Mouse (Mus musculus) neural tube, embryonic 11.5 days (tissue): ENCODE results near the gene Igflr1. TPM values are rescaled to one million over a fixed set of nuclear protein-coding genes. Genes with fewer than 3 reads are reported as not detected.

Source experiments
- ATAC-seq: fragments of 200-750 bp; cut with Nextera tagmentation; 2 replicates; pipeline ENCODE4 v1.8.0; 2017; ENCODE audit warnings: moderate number of reproducible peaks, mild to moderate bottlenecking, moderate TSS enrichment, moderate library complexity; ENCODE audit not compliant: insufficient read depth, low FRiP score, low TSS enrichment
- DNase-seq: peaks from one replicate; pipeline ENCODE4 v3.0.0-alpha.2; 2015; ENCODE audit warnings: low spot score
- H3K27ac ChIP-seq: fragments of 300-500 bp; sonication (generic); 2 replicates; pipeline ENCODE4 v1.5.1; 2014; ENCODE audit warnings: low read depth, mild to moderate bottlenecking, low read length
- H3K27me3 ChIP-seq: fragments of 300-500 bp; sonication (generic); 2 replicates; pipeline ENCODE4 v1.6.1; 2014; ENCODE audit warnings: mild to moderate bottlenecking, low read length, mixed read lengths; ENCODE audit not compliant: control insufficient read depth, insufficient read depth
- H3K36me3 ChIP-seq: fragments of 300-500 bp; sonication (generic); 2 replicates; pipeline ENCODE4 v1.6.1; 2014; ENCODE audit warnings: mild to moderate bottlenecking, low read length, moderate library complexity, mixed read lengths; ENCODE audit not compliant: control insufficient read depth, insufficient read depth
- H3K4me1 ChIP-seq: fragments of 300-500 bp; sonication (generic); 2 replicates; pipeline ENCODE4 v1.6.1; 2014; ENCODE audit warnings: low read length, mixed read lengths; ENCODE audit not compliant: control insufficient read depth, insufficient read depth
- H3K4me2 ChIP-seq: fragments of 300-500 bp; sonication (generic); 2 replicates; pipeline ENCODE4 v1.6.1; 2014; ENCODE audit warnings: low read depth, mild to moderate bottlenecking, moderate library complexity
- H3K4me3 ChIP-seq: fragments of 300-500 bp; sonication (generic); 2 replicates; pipeline ENCODE4 v1.5.1; 2014; ENCODE audit warnings: low read depth, low read length
- H3K9ac ChIP-seq: fragments of 300-500 bp; sonication (generic); 2 replicates; pipeline ENCODE4 v1.6.1; 2014; ENCODE audit warnings: mild to moderate bottlenecking, low read length
- H3K9me3 ChIP-seq: fragments of 300-500 bp; sonication (generic); 2 replicates; pipeline ENCODE4 v1.6.1; 2016; ENCODE audit warnings: low read length; ENCODE audit not compliant: control insufficient read depth
- WGBS: fragments of 180-500 bp; shearing (Covaris S2); extraction: QIAGEN DNeasy Blood & Tissue Kit; methylation state at CpG from one replicate; pipeline ENCODE4 v1.1.7; 2014; 5-methylcytosine and 5-hydroxymethylcytosine counted together
- polyA plus RNA-seq: library from polyadenylated mRNA; unstranded; fragments of >200 nt; fragmentation: Nextera tagmentation; extraction: Ambion mirVana; gene quantifications from 2 replicates; pipeline ENCODE4 v1.2.1, GENCODE M21; 2014

Gene Igflr1
- 1.3 and 3.6 TPM in 2 replicates for polyA plus RNA-seq

- Histone ChIP-seq H3K4me2 (no peak within 1 kb of the TSS), H3K4me1 (peaks cover 6% of the 10 kb centered on the region; the same call in 1 of the 2 replicates), H3K36me3 (peaks cover 11% of the 10 kb centered on the region), H3K9me3 (no peaks in the 10 kb centered on the region), H3K4me3 (0 out of 2 replicates have a peak within 1 kb of the TSS, but pooled peaks have one; percentile 80), H3K27me3 (no peaks in the 10 kb centered on the region), H3K27ac (no peak within 1 kb of the TSS), H3K9ac (no peak within 1 kb of the TSS)
- no peak for DNase-seq
- 96% methylated on average over 12 of the region's 12 CpGs for WGBS
- ATAC-seq, result no peak
Measured at GRCm38 (mm10) chr7:30564970-30565571, at the start of gene Igflr1. Gene Igflr1 (plus strand): TSS chr7:30565427.

DNA sequence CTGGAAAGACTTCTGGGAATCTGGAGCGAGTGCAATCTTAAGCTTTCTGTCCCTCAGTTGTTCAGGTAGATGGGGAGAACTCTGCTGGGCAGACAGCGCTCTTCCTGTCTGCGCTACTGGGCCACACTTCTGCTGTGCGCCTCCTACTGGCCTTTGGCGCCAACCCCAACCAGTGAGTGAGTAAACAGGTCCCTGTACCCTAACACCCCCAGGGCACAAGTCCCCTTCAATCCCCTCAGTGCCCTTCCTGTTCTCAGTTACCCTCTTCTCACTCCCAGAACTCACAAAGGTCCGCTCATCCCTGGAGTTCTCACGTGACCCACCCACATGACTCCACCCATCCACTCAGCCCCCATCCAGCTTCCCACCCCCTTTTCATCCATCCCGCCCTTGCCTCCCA lies 46.9 kb upstream of the Igflr1 start:
- no peak for ATAC-seq
- Histone ChIP-seq H3K4me1 (no peaks in the 10 kb centered on the region), H3K27ac (no peak overlapping the region), H3K4me3 (no peak overlapping the region), H3K4me2 (no peak overlapping the region), H3K27me3 (no peaks in the 10 kb centered on the region), H3K9ac (no peak overlapping the region), H3K9me3 (no peaks in the 10 kb centered on the region), H3K36me3 (peaks cover under 1% of the 10 kb centered on the region; the same call in 1 of the 2 replicates)
- DNase-seq, result no peak
- 40% methylated on average over 8 of the region's 8 CpGs for WGBS

DNA sequence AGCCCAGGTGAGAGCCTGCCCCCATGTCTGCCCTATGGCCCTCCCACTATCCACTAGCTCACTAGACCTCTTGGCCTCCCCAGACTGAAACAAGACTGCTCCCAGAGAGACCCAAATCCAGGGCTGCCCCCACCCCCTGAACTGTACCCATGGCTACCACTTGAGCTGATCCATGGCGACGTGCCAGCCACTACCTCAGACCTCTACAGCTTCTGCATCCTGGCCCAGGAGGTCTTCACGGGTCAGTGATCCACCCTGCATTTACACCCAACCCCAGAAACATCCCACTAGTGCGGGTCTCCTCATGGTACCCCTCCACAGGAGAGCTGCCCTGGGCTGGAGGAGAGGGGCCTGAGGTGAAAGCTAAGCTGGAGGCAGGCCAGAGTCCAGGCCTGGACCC lies 44.8 kb upstream of the Igflr1 start:
- WGBS, result 68% methylated on average over 4 of the region's 4 CpGs
- Histone ChIP-seq H3K4me2 (no peak overlapping the region), H3K27me3 (no peaks in the 10 kb centered on the region), H3K36me3 (peaks cover 14% of the 10 kb centered on the region), H3K9me3 (no peaks in the 10 kb centered on the region), H3K9ac (peak overlapping the region; percentile 15; the same call in 1 of the 2 replicates), H3K4me1 (no peaks in the 10 kb centered on the region), H3K27ac (no peak overlapping the region), H3K4me3 (no peak overlapping the region)
- ATAC-seq (no peak), DNase-seq (no peak)

DNA sequence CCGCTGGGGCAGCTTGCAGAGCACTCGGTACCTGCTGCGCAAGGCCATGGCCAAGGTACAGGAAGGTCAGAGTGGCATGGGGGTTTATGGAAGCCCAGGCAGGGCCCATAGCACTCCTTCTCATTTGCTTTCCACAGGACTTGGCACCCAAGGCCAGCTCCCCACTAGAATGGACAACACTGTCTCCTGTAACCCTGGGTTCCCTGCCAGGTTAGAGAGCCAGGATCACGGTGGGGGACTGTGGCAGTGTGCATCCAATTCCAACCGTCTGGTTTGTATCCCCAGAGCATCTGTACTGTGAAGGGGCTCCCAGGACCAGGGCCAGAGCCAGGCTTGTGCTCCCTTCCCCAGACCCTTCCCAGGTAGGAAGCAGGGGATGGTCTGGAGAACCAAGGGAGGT lies 44.4 kb upstream of the Igflr1 start:
- Histone ChIP-seq H3K36me3 (peaks cover 14% of the 10 kb centered on the region), H3K27me3 (no peaks in the 10 kb centered on the region), H3K27ac (0 out of 2 replicates have a peak overlapping the region, but pooled peaks have one; percentile 42), H3K4me2 (no peak overlapping the region), H3K9ac (no peak overlapping the region), H3K4me3 (no peak overlapping the region), H3K9me3 (no peaks in the 10 kb centered on the region), H3K4me1 (no peaks in the 10 kb centered on the region)
- no peak for DNase-seq
- WGBS, result 88% methylated on average over 5 of the region's 5 CpGs
- no peak for ATAC-seq

DNA sequence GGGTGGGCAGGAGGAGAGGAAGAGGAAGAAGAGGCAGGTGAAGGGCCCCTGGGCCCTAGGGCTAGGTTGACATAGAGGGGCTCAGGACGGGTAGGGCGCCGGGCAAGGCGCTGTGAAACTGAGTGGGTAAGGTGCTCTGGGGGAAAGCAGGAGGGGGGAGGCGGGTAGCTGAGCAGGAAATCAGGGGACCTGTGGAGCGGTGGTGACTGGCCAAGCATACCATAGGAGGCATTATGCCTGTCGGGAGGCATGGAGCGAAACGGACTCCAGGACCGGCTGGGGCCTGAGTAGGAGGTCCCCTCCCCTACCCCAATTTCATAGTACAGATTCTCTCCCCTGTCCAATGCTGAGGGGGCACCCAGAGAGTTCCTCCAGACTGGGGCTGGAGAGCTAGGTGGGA lies 42.4 kb upstream of the Igflr1 start:
- 0 out of 2 replicates have a peak, but pooled peaks cover 5% of the 10 kb centered on the region for H3K4me1 ChIP-seq
- no peak for ATAC-seq
- DNase-seq, result no peak
- H3K4me3 ChIP-seq, result no peak overlapping the region
- no peaks in the 10 kb centered on the region for H3K27me3 ChIP-seq
- H3K9ac ChIP-seq, result no peak overlapping the region
- WGBS, result 93% methylated on average over 10 of the region's 10 CpGs
- peaks cover 14% of the 10 kb centered on the region for H3K36me3 ChIP-seq
- H3K27ac ChIP-seq, result no peak overlapping the region
- H3K4me2 ChIP-seq, result no peak overlapping the region
- H3K9me3 ChIP-seq, result no peaks in the 10 kb centered on the region

DNA sequence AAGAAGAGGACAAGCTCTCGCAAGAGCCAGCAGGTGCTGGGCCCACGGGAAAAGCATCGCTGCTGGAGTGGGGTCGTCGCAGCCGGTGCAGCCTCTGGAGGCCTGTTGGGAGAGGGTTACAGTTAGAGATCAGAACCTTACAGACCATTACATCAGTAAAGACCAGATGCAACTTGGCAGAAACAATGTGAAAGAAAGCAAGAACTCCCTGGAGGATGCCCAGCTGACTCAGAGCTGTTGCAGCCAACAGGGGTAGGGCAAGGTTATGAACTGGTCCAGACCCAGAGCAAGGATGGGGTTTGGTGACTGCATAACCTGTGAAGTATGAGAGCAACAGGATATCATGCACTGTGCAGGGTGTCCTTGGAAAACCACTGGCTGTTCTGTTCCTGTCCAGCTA lies 40.7 kb upstream of the Igflr1 start:
- 0 out of 2 replicates have a peak, but pooled peaks cover 5% of the 10 kb centered on the region for H3K4me1 ChIP-seq
- no peaks in the 10 kb centered on the region for H3K27me3 ChIP-seq
- no peak overlapping the region for H3K4me2 ChIP-seq
- H3K9ac ChIP-seq, result no peak overlapping the region
- no peak overlapping the region for H3K4me3 ChIP-seq
- no peaks in the 10 kb centered on the region for H3K9me3 ChIP-seq
- H3K36me3 ChIP-seq, result peaks cover 23% of the 10 kb centered on the region
- no peak overlapping the region for H3K27ac ChIP-seq
- no peak for ATAC-seq
- WGBS, result 84% methylated on average over 6 of the region's 6 CpGs
- DNase-seq, result no peak

- H3K36me3 ChIP-seq, result peaks cover 36% of the 10 kb centered on the region
- no peak overlapping the region for H3K4me3 ChIP-seq
- 0 out of 2 replicates have a peak, but pooled peaks cover 5% of the 10 kb centered on the region for H3K4me1 ChIP-seq
- ATAC-seq, result no peak
- H3K27ac ChIP-seq, result no peak overlapping the region
- H3K4me2 ChIP-seq, result no peak overlapping the region
- no peak for DNase-seq
- H3K9me3 ChIP-seq, result no peaks in the 10 kb centered on the region
- no peak overlapping the region; the same call in 1 of the 2 replicates for H3K9ac ChIP-seq
- no peaks in the 10 kb centered on the region for H3K27me3 ChIP-seq
- WGBS, result 26% methylated on average over 10 of the region's 10 CpGs
Measured at GRCm38 (mm10) chr7:30525954-30526353, 39.3 kb upstream of the Igflr1 start.

GRCm38 (mm10) chr7:30526399-30526798 lies 38.8 kb upstream of the Igflr1 start:
- H3K9ac ChIP-seq, result peak overlapping the region; percentile 18; the same call in 1 of the 2 replicates
- ATAC-seq (no peak), DNase-seq (no peak)
- H3K27ac ChIP-seq, result no peak overlapping the region
- H3K9me3 ChIP-seq, result no peaks in the 10 kb centered on the region
- H3K27me3 ChIP-seq, result no peaks in the 10 kb centered on the region
- H3K4me2 ChIP-seq, result 0 out of 2 replicates have a peak overlapping the region, but pooled peaks have one; percentile 3
- peaks cover 38% of the 10 kb centered on the region for H3K36me3 ChIP-seq
- H3K4me1 ChIP-seq, result 0 out of 2 replicates have a peak, but pooled peaks cover 5% of the 10 kb centered on the region
- no peak overlapping the region for H3K4me3 ChIP-seq
- WGBS, result 20% methylated on average over 16 of the region's 17 CpGs

DNA sequence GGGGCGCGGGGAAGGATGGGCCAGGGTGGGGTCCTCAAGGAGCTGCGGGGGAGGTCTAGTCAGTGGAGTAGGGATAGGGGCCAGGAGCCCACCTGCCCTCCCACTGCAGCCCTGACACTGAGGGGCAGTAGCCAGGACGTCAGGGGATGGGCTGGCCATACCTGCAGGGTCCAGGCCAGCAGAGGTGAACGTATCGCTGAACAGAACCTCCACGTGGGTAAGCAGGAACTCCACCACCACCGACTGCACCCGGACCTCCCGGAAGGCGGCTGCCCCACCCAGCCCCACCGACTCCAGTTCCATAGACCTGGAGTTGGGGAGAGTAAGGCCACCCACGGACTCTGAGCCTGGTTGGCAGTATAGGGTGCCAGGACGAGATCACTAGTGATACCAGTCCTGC lies 38.2 kb upstream of the Igflr1 start:
- H3K4me1 ChIP-seq, result 0 out of 2 replicates have a peak, but pooled peaks cover 5% of the 10 kb centered on the region
- H3K27me3 ChIP-seq, result no peaks in the 10 kb centered on the region
- no peak overlapping the region for H3K4me3 ChIP-seq
- WGBS, result 76% methylated on average over 14 of the region's 14 CpGs
- H3K9ac ChIP-seq, result no peak overlapping the region
- H3K4me2 ChIP-seq, result no peak overlapping the region
- ATAC-seq, result no peak
- no peaks in the 10 kb centered on the region for H3K9me3 ChIP-seq
- H3K36me3 ChIP-seq, result peaks cover 39% of the 10 kb centered on the region
- no peak overlapping the region for H3K27ac ChIP-seq
- no peak for DNase-seq
